Mouse (Mus musculus) hindbrain, embryonic 12.5 days (tissue): ENCODE data around the gene Tmem184b. TPM values are rescaled to one million over a fixed set of nuclear protein-coding genes. Genes with fewer than 3 reads are reported as not detected.

Experiments
- ATAC-seq: fragments of 200-750 bp; cut with Nextera tagmentation; 2 replicates; pipeline ENCODE4 v1.8.0; 2017; ENCODE audit warnings: moderate TSS enrichment; ENCODE audit not compliant: low FRiP score
- H3K27ac ChIP-seq: fragments of 300-500 bp; sonication (generic); 2 replicates; pipeline ENCODE4 v1.5.1; 2016; ENCODE audit warnings: mild to moderate bottlenecking
- H3K27me3 ChIP-seq: fragments of 300-500 bp; sonication (generic); 2 replicates; pipeline ENCODE4 v1.6.1; 2016; ENCODE audit warnings: mild to moderate bottlenecking
- H3K36me3 ChIP-seq: fragments of 300-500 bp; sonication (generic); 2 replicates; pipeline ENCODE4 v1.6.1; 2016; ENCODE audit warnings: mild to moderate bottlenecking
- H3K4me1 ChIP-seq: fragments of 300-500 bp; sonication (generic); 2 replicates; pipeline ENCODE4 v1.6.1; 2016
- H3K4me2 ChIP-seq: fragments of 300-500 bp; sonication (generic); replicated peaks from 2 replicates; pipeline ENCODE4 v1.6.1; 2016; ENCODE audit warnings: mild to moderate bottlenecking
- H3K4me3 ChIP-seq: fragments of 300-500 bp; sonication (generic); 2 replicates; pipeline ENCODE4 v1.5.1; 2016; ENCODE audit warnings: mild to moderate bottlenecking
- H3K9ac ChIP-seq: fragments of 300-500 bp; sonication (generic); 2 replicates; pipeline ENCODE4 v1.6.1; 2016; ENCODE audit warnings: mild to moderate bottlenecking, moderate library complexity
- H3K9me3 ChIP-seq: fragments of 300-500 bp; sonication (generic); replicated peaks from 2 replicates; pipeline ENCODE4 v1.6.1; 2016; ENCODE audit warnings: mild to moderate bottlenecking
- WGBS: fragments of 180-500 bp; shearing (Covaris S2); methylation state at CpG from one replicate; pipeline ENCODE4 v1.1.7; 2016; 5-methylcytosine and 5-hydroxymethylcytosine counted together
- polyA plus RNA-seq: library from polyadenylated mRNA; unstranded; fragments of >200 nt; fragmentation: Nextera tagmentation; extraction: Ambion mirVana; gene quantifications from 2 replicates; pipeline ENCODE4 v1.2.1, GENCODE M21; 2016

Tmem184b gene
- polyA plus RNA-seq, 1 experiment from 2014 or later: 46.2 TPM

DNA sequence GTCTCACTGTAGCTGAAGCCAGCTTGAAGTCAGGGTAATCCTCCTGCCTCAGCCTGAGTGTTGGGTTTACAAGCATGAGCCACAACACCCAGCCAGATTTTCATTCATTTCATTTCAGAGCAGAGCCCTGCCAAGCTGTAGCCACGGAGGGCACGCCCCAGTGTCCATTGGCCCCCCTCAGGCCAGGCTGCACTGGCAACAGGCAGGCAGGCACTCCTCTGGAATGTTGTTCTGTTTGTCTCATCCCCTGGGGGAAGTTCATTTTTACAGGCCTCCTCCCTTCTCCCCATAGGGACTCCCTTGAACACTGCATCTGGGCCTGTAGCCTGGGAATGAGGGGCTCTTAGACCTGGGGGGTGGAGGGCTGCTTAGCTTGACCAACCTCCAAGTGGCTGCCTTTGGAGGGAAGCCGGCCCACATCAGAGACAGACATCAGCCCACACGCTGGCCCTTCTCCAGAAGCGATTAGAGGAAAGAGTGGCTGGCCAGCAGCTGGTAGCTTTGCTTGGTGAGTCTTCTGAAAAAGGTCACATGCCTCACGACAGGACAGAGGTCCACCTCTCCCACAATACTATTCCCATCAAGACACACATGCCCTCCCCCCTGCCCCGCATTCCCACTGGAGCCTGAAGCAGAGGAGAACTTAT lies 11.8 kb downstream of the Tmem184b start:
- 0 out of 2 replicates have a peak overlapping the region, but pooled peaks have one; percentile 23 for H3K27ac ChIP-seq
- no peaks in the 10 kb centered on the region; the same call in 1 of the 2 replicates for H3K36me3 ChIP-seq
- no peaks in the 10 kb centered on the region for H3K27me3 ChIP-seq
- 45% methylated on average over 7 of the region's 7 CpGs for WGBS
- no peak for ATAC-seq
- H3K4me3 ChIP-seq: no peak overlapping the region
- H3K9ac ChIP-seq: no peak overlapping the region
- H3K4me2 ChIP-seq: no peak overlapping the region
- H3K4me1 ChIP-seq: peaks cover 43% of the 10 kb centered on the region
- no peaks in the 10 kb centered on the region for H3K9me3 ChIP-seq

DNA sequence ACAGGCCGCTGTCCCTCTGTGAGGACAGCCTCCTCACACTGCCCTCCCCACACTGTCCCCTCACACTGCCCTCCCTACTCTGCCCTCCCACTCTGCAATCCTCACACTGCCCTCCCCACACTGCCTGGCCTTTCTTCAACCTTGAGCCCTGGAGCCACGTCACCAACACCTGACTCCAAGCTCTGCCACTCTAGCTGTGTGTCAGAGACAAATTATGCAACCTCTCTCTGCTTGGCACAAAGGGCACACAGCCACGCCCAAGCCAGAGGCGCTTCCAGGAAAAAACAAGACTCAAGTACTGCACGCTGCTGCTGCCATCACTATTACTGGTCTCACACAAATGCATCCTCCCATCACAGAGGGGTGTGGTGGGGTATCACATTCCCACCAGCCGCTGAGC lies 12.9 kb downstream of the Tmem184b start:
- no peaks in the 10 kb centered on the region for H3K36me3 ChIP-seq
- no peak for ATAC-seq
- peaks cover 43% of the 10 kb centered on the region for H3K4me1 ChIP-seq
- H3K4me3 ChIP-seq: no peak overlapping the region
- H3K27me3 ChIP-seq: no peaks in the 10 kb centered on the region
- no peaks in the 10 kb centered on the region for H3K9me3 ChIP-seq
- H3K4me2 ChIP-seq: no peak overlapping the region
- no peak overlapping the region for H3K9ac ChIP-seq
- no peak overlapping the region for H3K27ac ChIP-seq
- WGBS: 86% methylated on average over 6 of the region's 6 CpGs

DNA sequence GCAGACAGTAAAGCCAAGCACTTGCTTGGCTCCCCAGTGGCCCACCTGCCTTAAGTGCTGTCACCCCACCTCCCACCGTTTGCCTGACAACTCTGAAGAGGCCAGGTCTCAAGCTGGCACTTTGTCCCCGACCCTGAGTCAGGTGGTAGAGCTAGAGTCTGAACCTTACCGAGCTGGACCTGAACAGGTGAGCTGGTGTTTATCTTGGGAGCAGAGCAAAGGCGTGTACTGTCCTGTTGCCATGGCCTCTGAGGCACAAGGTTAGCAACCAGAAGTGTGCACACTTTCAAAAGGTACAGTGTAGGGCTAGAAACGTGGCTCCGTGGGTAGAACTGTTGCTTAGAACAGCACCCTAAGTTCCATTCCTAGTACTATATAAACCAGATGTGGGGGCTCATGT lies 15.2 kb downstream of the Tmem184b start:
- Histone ChIP-seq H3K27me3 (no peaks in the 10 kb centered on the region), H3K9me3 (no peaks in the 10 kb centered on the region), H3K4me1 (peaks cover 27% of the 10 kb centered on the region), H3K27ac (no peak overlapping the region), H3K4me2 (no peak overlapping the region), H3K9ac (no peak overlapping the region), H3K4me3 (no peak overlapping the region), H3K36me3 (no peaks in the 10 kb centered on the region)
- ATAC-seq: no peak
- WGBS: 81% methylated on average over 6 of the region's 6 CpGs

DNA sequence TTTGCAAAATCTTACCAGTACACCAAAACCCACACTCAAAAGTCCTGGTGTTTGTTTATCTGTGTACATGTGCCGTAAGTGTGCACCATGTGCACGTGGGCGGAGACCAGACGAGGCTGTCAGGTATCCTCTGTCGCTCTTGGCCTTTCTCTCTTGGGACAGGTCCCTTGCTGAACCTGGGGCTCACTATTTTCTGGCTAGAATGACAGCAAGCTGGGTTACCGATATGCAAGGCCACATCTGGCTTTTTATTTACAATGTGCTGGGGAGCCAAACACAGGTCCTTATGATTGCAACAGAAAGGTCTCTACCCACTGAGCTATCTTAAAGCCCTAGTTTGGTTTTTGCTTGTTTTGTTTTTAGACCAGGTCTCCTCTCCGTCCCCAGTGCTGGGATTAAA lies 15.8 kb downstream of the Tmem184b start:
- peaks cover 22% of the 10 kb centered on the region for H3K4me1 ChIP-seq
- H3K4me2 ChIP-seq: no peak overlapping the region
- ATAC-seq: no peak
- H3K27ac ChIP-seq: no peak overlapping the region
- no peaks in the 10 kb centered on the region for H3K9me3 ChIP-seq
- H3K9ac ChIP-seq: no peak overlapping the region
- 81% methylated on average over 7 of the region's 7 CpGs for WGBS
- H3K4me3 ChIP-seq: no peak overlapping the region
- no peaks in the 10 kb centered on the region for H3K36me3 ChIP-seq
- H3K27me3 ChIP-seq: no peaks in the 10 kb centered on the region

DNA sequence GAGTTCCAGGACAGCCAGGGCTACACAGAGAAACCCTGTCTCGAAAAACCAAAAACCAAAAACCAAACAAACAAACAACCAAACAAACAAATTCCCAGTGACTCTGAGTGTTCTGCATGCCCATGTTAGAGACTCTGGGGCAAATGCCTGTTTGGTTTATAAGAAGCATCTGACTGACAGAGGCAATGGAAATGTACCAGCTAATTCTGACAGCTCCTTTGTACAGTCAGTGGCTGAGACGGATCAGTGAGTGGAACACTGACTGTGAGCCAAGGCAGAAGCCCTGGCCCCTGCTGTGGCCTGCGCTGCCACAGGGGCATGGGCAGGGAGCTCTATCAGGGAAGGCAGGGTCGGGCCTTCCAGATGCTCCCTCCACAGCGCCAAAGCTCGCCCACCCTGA lies 16.3 kb downstream of the Tmem184b start:
- WGBS: 60% methylated on average over 6 of the region's 6 CpGs
- H3K27me3 ChIP-seq: no peaks in the 10 kb centered on the region
- H3K9ac ChIP-seq: no peak overlapping the region
- no peaks in the 10 kb centered on the region for H3K36me3 ChIP-seq
- no peak overlapping the region for H3K4me2 ChIP-seq
- no peaks in the 10 kb centered on the region for H3K9me3 ChIP-seq
- no peak for ATAC-seq
- H3K27ac ChIP-seq: no peak overlapping the region
- no peak overlapping the region for H3K4me3 ChIP-seq
- peaks cover 18% of the 10 kb centered on the region for H3K4me1 ChIP-seq

DNA sequence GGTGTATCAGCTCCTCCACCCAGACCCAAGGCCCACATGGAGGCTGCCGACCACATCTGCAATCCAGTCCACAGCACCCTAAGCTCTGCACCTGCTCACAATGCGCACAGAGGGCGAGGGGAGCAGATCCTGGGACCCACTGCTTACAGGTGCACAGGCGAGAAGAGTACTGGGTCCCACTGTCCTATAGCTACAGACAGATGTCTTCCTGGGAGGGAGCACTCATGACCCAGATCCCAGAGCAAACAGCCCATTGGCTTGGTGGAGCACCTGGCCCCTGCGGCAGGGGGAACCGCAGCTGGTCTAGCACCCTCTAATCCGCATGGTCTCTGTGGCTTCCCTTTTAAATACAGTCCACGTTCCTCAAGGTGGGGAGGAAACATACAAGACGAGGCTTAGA lies 21.7 kb downstream of the Tmem184b start:
- H3K4me2 ChIP-seq: no peak overlapping the region
- H3K27me3 ChIP-seq: no peaks in the 10 kb centered on the region
- no peak overlapping the region for H3K27ac ChIP-seq
- ATAC-seq: no peak
- 0 out of 2 replicates have a peak, but pooled peaks cover 3% of the 10 kb centered on the region for H3K4me1 ChIP-seq
- no peaks in the 10 kb centered on the region for H3K9me3 ChIP-seq
- no peak overlapping the region for H3K9ac ChIP-seq
- no peak overlapping the region for H3K4me3 ChIP-seq
- H3K36me3 ChIP-seq: peaks cover 17% of the 10 kb centered on the region
- 88% methylated on average over 9 of the region's 9 CpGs for WGBS

DNA sequence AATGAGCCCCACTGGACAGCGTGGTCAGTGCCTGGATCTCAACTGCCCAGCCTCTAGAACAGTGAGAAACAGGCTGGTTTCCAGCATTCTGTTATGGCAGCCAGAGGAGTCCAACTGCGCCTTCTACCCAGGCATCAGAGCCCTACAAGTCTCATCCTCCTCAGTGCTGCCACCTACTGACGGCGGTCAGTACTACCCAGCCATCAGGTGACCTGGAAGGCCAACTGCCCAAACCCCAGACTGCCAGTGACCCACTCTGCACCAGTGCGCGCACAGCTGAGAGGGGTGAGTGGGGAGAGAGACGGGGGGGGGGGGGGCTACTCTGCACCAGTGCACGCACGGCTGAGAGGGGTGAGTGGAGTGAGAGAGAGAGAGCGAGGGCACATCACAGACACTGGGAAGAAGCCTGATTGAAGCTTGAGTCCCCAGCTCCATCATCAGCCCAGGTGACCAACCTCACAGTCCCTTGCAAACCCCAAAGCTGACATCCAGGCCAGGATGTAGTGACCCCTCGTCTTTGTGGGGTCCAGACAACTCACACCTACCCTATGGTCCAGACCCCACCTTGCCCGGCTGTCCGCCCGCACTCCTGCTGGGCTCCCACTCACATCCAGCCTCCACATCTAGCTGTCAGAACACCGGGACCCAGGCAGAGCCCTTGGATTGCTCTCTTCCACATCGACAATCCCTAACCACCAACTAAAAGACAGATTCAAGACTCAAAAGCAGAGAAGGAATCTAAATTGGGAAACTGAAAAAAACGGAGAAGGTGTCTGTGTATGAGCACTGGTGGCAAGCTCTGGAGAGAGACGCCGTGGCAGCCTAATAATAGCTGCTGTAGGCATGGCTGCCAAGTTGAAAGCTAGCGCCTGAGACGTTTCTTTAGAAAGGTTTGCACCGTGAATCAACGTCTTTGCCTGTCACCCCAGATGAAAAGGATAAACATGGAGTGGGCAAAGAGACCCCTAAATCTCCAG lies 22.6 kb downstream of the Tmem184b start:
- Histone ChIP-seq H3K9me3 (no peaks in the 10 kb centered on the region), H3K27me3 (no peaks in the 10 kb centered on the region), H3K36me3 (peaks cover 25% of the 10 kb centered on the region), H3K4me1 (0 out of 2 replicates have a peak, but pooled peaks cover 3% of the 10 kb centered on the region), H3K4me3 (no peak overlapping the region), H3K27ac (no peak overlapping the region), H3K4me2 (no peak overlapping the region), H3K9ac (no peak overlapping the region)
- ATAC-seq: peak; percentile 35; the same call in 1 of the 2 replicates
- 60% methylated on average over 18 of the region's 23 CpGs for WGBS

DNA sequence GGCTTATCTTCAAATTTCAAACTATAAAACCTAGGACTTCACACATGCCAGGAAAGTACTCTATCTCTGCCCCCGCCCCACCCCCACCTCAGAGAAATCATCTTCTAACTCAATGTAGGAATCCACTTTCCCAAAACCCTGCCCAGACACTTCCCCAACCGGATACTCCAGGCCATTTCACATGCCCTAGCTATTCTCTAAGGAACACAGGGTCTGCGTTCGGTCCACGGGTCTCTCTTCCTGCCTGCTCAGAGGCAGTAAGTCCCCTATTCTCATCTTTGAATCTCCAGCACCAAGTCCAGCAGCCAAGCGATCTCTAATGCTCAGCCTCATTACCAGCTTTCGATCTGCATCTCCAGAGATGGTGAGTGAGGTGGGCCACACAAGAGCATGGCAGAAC lies 23.7 kb downstream of the Tmem184b start:
- no peak overlapping the region for H3K27ac ChIP-seq
- no peak overlapping the region for H3K4me3 ChIP-seq
- no peaks in the 10 kb centered on the region for H3K27me3 ChIP-seq
- no peak overlapping the region for H3K4me2 ChIP-seq
- ATAC-seq: no peak
- H3K4me1 ChIP-seq: peaks cover 8% of the 10 kb centered on the region; the same call in 1 of the 2 replicates
- WGBS: 90% methylated on average over 7 of the region's 7 CpGs
- H3K9ac ChIP-seq: no peak overlapping the region
- no peaks in the 10 kb centered on the region for H3K9me3 ChIP-seq
- H3K36me3 ChIP-seq: peaks cover 30% of the 10 kb centered on the region

DNA sequence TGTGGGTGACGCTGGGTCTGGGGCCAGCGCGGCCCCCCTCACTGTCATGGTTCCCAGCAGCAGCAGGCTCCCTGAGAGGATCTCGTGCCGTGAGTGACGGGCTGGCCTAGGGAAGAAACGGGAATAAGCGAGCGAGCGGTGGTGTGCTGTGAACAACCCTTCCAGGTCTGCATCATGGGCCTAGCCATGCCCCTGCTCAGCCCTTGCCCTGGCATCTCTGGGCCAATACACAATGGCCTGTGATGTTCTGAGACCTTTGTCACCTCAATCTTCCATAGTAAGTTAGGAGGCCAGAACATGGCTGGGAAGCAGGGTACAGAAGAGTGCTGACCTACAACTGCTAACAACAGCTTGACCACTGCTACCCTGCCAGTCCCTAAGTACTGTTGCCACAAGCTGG lies 24.8 kb downstream of the Tmem184b start:
- Histone ChIP-seq H3K4me3 (no peak overlapping the region), H3K4me1 (peaks cover 8% of the 10 kb centered on the region; the same call in 1 of the 2 replicates), H3K27ac (no peak overlapping the region), H3K9me3 (no peaks in the 10 kb centered on the region), H3K36me3 (peaks cover 36% of the 10 kb centered on the region), H3K4me2 (no peak overlapping the region), H3K27me3 (no peaks in the 10 kb centered on the region), H3K9ac (no peak overlapping the region)
- 94% methylated on average over 10 of the region's 10 CpGs for whole genome bisulfite sequencing
- no peak for ATAC-seq

DNA sequence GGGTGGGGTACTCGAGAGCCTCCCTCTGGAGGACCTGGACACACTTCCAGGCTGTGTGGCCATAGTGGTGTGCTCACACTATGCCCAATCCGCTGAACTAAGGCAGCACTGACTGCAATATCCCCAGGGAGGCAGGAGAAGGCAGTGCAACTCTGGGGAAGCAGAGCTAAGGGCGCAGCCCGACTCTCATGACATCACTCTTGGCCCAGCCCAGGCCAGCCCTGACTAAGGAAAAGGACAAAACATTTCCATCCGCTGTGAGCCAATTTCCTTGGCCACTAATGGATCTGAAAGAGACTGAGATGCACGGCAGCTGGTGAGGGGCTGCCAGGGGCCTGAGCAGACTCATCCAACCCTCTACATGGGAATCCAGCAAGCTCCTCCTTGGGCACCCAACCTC lies 25.7 kb downstream of the Tmem184b start:
- WGBS: 89% methylated on average over 6 of the region's 6 CpGs
- no peak overlapping the region for H3K9ac ChIP-seq
- no peak for ATAC-seq
- H3K27me3 ChIP-seq: no peaks in the 10 kb centered on the region
- H3K4me2 ChIP-seq: no peak overlapping the region
- no peak overlapping the region for H3K27ac ChIP-seq
- H3K4me3 ChIP-seq: no peak overlapping the region
- H3K9me3 ChIP-seq: no peaks in the 10 kb centered on the region
- H3K36me3 ChIP-seq: peaks cover 45% of the 10 kb centered on the region
- peaks cover 8% of the 10 kb centered on the region; the same call in 1 of the 2 replicates for H3K4me1 ChIP-seq

DNA sequence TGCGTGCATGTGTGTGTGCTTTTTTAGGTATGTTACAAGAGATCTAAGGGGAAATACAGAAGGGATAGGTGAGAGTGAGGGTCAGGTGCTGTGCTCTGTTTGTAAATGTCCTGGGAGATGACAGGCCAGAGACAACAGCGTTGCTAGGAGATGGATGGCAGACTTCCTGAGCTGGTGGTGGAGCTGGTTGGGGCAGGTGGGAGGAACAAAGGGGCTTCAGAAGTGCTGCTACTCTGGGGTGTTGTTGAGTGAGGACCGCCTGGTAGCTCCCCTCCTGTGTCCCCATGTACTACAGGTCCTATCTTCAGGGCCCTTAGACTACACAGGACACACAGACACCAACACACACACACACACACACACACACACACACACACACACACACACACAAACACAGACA lies 28.6 kb downstream of the Tmem184b start:
- Histone ChIP-seq H3K4me3 (no peak overlapping the region), H3K27me3 (no peaks in the 10 kb centered on the region), H3K9ac (peak overlapping the region; percentile 9; the same call in 1 of the 2 replicates), H3K36me3 (peaks cover 56% of the 10 kb centered on the region), H3K4me2 (no peak overlapping the region), H3K4me1 (peaks cover 5% of the 10 kb centered on the region; the same call in 1 of the 2 replicates), H3K27ac (peak overlapping the region; percentile 26; the same call in 1 of the 2 replicates), H3K9me3 (no peaks in the 10 kb centered on the region)
- 43% methylated on average over 2 of the region's 3 CpGs for WGBS
- no peak for ATAC-seq

DNA sequence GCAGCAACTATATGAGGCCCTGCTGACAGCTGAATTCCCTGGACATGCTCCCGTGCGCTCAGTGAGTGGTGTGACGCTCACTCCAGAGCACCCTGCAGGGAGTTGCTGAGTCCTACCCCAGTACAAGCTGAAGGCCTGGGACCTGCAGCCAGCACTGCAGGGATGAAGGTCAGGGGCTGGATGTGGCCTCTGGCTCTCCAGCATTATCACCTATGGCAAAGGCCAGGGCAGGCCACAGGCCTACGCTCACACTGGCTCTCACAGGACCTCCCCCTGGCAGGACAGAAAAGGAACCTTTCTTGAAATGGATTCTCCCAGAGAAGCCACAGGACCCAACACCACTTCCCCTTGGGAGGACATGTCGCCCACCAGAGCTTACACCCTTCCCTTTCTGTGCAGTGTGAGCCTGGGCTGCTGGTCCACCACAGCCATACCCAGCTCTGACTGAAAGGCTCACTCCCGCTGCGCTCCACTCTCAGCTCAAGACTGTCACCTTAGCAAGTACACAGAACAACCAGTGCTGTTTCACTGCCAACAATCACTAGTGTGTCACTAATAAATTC lies 33.0 kb downstream of the Tmem184b start:
- no peaks in the 10 kb centered on the region for H3K9me3 ChIP-seq
- H3K9ac ChIP-seq: no peak overlapping the region
- 80% methylated on average over 7 of the region's 7 CpGs for WGBS
- peaks cover 60% of the 10 kb centered on the region for H3K36me3 ChIP-seq
- H3K4me3 ChIP-seq: no peak overlapping the region
- no peak for ATAC-seq
- H3K27ac ChIP-seq: no peak overlapping the region
- no peak overlapping the region for H3K4me2 ChIP-seq
- H3K27me3 ChIP-seq: no peaks in the 10 kb centered on the region
- peaks cover 8% of the 10 kb centered on the region; the same call in 1 of the 2 replicates for H3K4me1 ChIP-seq
